Mouse (Mus musculus) spleen, adult 2 months (tissue): ENCODE results near the gene Mrpl14. TPM values are rescaled to one million over a fixed set of nuclear protein-coding genes. Genes with fewer than 3 reads are reported as not detected.

Experiments used
- DNase-seq, 2 experiments: peaks; one replicate each; pipeline versions ENCODE4 v3.0.0 to v3.0.0-alpha.2; 2012 to 2021; ENCODE audit warnings: low spot score in 2 of 2, low read depth in 1 of 2
- H3K27ac ChIP-seq: fragments of 200-500 bp; 2 replicates; pipeline ENCODE4 v1.5.1; 2012; ENCODE audit warnings: low read length, inconsistent platforms; ENCODE audit not compliant: insufficient read depth
- H3K27me3 ChIP-seq: fragments of 200-500 bp; 2 replicates; pipeline ENCODE4 v1.6.1; 2012; ENCODE audit warnings: mild to moderate bottlenecking, moderate library complexity, low read length, inconsistent platforms; ENCODE audit not compliant: control insufficient read depth, insufficient read depth
- H3K36me3 ChIP-seq: fragments of 200-500 bp; 2 replicates; pipeline ENCODE4 v1.6.1; 2012; ENCODE audit warnings: mild to moderate bottlenecking, low read length, inconsistent platforms; ENCODE audit not compliant: control insufficient read depth, insufficient read depth
- H3K4me1 ChIP-seq: fragments of 200-500 bp; 2 replicates; pipeline ENCODE4 v1.6.1; 2011; ENCODE audit warnings: inconsistent platforms; ENCODE audit not compliant: control insufficient read depth, insufficient read depth, insufficient read length
- H3K4me3 ChIP-seq: fragments of 200-500 bp; 2 replicates; pipeline ENCODE4 v1.5.1; 2011; ENCODE audit warnings: mild to moderate bottlenecking, inconsistent platforms; ENCODE audit not compliant: insufficient read depth, insufficient read length; ENCODE audit errors: extremely low read depth
- CTCF ChIP-seq: fragments of 200-500 bp; IDR thresholded peaks from 2 replicates; pipeline ENCODE4 v1.5.1; 2011; ENCODE audit warnings: mild to moderate bottlenecking, inconsistent platforms; ENCODE audit not compliant: insufficient read depth, insufficient read length, insufficient replicate concordance; ENCODE audit errors: extremely low read depth
- POLR2A ChIP-seq: fragments of 200-500 bp; IDR thresholded peaks from 2 replicates; pipeline ENCODE4 v1.6.1; 2011; ENCODE audit warnings: low read depth, low read length, inconsistent platforms
- whole genome bisulfite sequencing: fragments of 180-500 bp; shearing (Covaris S2); methylation state at CpG from one replicate; pipeline ENCODE4 v1.1.7; 2018; 5-methylcytosine and 5-hydroxymethylcytosine counted together
- polyA plus RNA-seq: library from polyadenylated mRNA; depleted of rRNA; stranded (reverse); fragments of >200 nt; gene quantifications from 2 replicates; pipeline ENCODE4 v1.2.3, GENCODE M21; 2012; rRNA removed

The Mrpl14 gene
- polyA plus RNA-seq, 1 experiment: 54.1 TPM

- TF ChIP-seq CTCF (no peak), POLR2A (no peak)
- Histone ChIP-seq H3K27me3 (no peaks in the 10 kb centered on the region), H3K27ac (no peak overlapping the region), H3K4me1 (peaks cover 8% of the 10 kb centered on the region; the same call in 1 of the 2 replicates), H3K36me3 (no peaks in the 10 kb centered on the region), H3K4me3 (no peak overlapping the region)
- no peak for DNase-seq
- WGBS: 24% methylated on average over 4 of the region's 4 CpGs
Observed at GRCm38 (mm10) chr17:45747293-45747692, 61.2 kb downstream of the Mrpl14 start.

Other genes with a start within 250 kb of the Mrpl14 start
- gene Spats1, start 210.9 kb upstream of the Mrpl14 start, polyA plus RNA-seq: not detected in 2 replicates
- 11.9 and 16.5 TPM in 2 replicates for gene Aars2, start 179.5 kb upstream of the Mrpl14 start, polyA plus RNA-seq
- gene Tcte1, start 162.9 kb upstream of the Mrpl14 start, polyA plus RNA-seq: 0.16 and 0.45 TPM in 2 replicates
- gene Tmem151b, start 136.6 kb upstream of the Mrpl14 start, polyA plus RNA-seq: 2.3 and 2.8 TPM in 2 replicates
- 50.4 and 65.9 TPM in 2 replicates for gene Nfkbie, start 130.6 kb upstream of the Mrpl14 start, polyA plus RNA-seq
- gene Slc35b2, start 122.4 kb upstream of the Mrpl14 start, polyA plus RNA-seq: 70.9 and 71.3 TPM in 2 replicates
- gene Hsp90ab1, start 113.1 kb upstream of the Mrpl14 start, polyA plus RNA-seq: 194 and 202 TPM in 2 replicates
- gene Slc29a1, start 86.7 kb upstream of the Mrpl14 start, polyA plus RNA-seq: 108 and 122 TPM in 2 replicates
- gene Mymx, start 84.2 kb upstream of the Mrpl14 start, polyA plus RNA-seq: not detected in 2 replicates
- gene Capn11, start 27.0 kb upstream of the Mrpl14 start, polyA plus RNA-seq: not detected in 2 replicates
- gene Tmem63b, start 583 bp downstream of the Mrpl14 start, polyA plus RNA-seq: 27.4 and 30.3 TPM in 2 replicates
- not detected in 2 replicates for gene 1600014C23Rik, start 47.5 kb downstream of the Mrpl14 start, polyA plus RNA-seq